Mouse (Mus musculus) kidney, postnatal 0 days (tissue): ENCODE results near the gene Tspan32. TPM values are rescaled to one million over a fixed set of nuclear protein-coding genes. Genes with fewer than 3 reads are reported as not detected.

Experiments used
- ATAC-seq: fragments of 200-750 bp; cut with Nextera tagmentation; replicated peaks from 2 replicates; pipeline ENCODE4 v1.8.0; 2017; ENCODE audit warnings: low read depth, moderate number of reproducible peaks, moderate TSS enrichment, moderate library complexity; ENCODE audit not compliant: low FRiP score
- DNase-seq: peaks from one replicate; pipeline ENCODE4 v3.0.0-alpha.2; 2016; ENCODE audit warnings: low spot score
- H3K27ac ChIP-seq: fragments of 300-500 bp; sonication (generic); 2 replicates; pipeline ENCODE4 v1.5.1; 2014; ENCODE audit warnings: mild to moderate bottlenecking
- H3K27me3 ChIP-seq: fragments of 300-500 bp; sonication (generic); 2 replicates; pipeline ENCODE4 v1.6.1; 2014; ENCODE audit warnings: low read length, mixed read lengths; ENCODE audit not compliant: insufficient read depth
- H3K36me3 ChIP-seq: fragments of 300-500 bp; sonication (generic); 2 replicates; pipeline ENCODE4 v1.6.1; 2014; ENCODE audit warnings: low read length, mixed read lengths; ENCODE audit not compliant: insufficient read depth
- H3K4me1 ChIP-seq: fragments of 300-500 bp; sonication (generic); replicated peaks from 2 replicates; pipeline ENCODE4 v1.6.1; 2014; ENCODE audit warnings: antibody characterized with exemption, low read length, mixed read lengths; ENCODE audit not compliant: insufficient read depth
- H3K4me2 ChIP-seq: fragments of 300-500 bp; sonication (generic); 2 replicates; pipeline ENCODE4 v1.6.1; 2014; ENCODE audit warnings: mild to moderate bottlenecking, low read length, moderate library complexity, mixed read lengths
- H3K4me3 ChIP-seq: fragments of 300-500 bp; sonication (generic); replicated peaks from 2 replicates; pipeline ENCODE4 v1.5.1; 2014; ENCODE audit warnings: low read depth, low read length
- H3K9ac ChIP-seq: fragments of 300-500 bp; sonication (generic); 2 replicates; pipeline ENCODE4 v1.6.1; 2014; ENCODE audit warnings: low read depth, low read length
- H3K9me3 ChIP-seq: fragments of 300-500 bp; sonication (generic); replicated peaks from 2 replicates; pipeline ENCODE4 v1.6.1; 2016; ENCODE audit warnings: low read length, inconsistent platforms, mixed read lengths
- CTCF ChIP-seq: IDR thresholded peaks from 2 replicates; pipeline ENCODE4 v1.5.1; 2016; ENCODE audit warnings: antibody characterized with exemption, low read depth, mild to moderate bottlenecking, moderate library complexity
- WGBS: fragments of 180-500 bp; shearing (Covaris S2); extraction: QIAGEN DNeasy Blood & Tissue Kit; methylation state at CpG from one replicate; pipeline ENCODE4 v1.1.7; 2014; 5-methylcytosine and 5-hydroxymethylcytosine counted together
- polyA plus RNA-seq: library from polyadenylated mRNA; unstranded; fragments of >200 nt; fragmentation: Nextera tagmentation; extraction: Ambion mirVana; gene quantifications from 2 replicates; pipeline ENCODE4 v1.2.1, GENCODE M21; 2015

Gene Tspan32
- polyA plus RNA-seq, 1 experiment from 2014 or later, result 1.1 TPM

DNA sequence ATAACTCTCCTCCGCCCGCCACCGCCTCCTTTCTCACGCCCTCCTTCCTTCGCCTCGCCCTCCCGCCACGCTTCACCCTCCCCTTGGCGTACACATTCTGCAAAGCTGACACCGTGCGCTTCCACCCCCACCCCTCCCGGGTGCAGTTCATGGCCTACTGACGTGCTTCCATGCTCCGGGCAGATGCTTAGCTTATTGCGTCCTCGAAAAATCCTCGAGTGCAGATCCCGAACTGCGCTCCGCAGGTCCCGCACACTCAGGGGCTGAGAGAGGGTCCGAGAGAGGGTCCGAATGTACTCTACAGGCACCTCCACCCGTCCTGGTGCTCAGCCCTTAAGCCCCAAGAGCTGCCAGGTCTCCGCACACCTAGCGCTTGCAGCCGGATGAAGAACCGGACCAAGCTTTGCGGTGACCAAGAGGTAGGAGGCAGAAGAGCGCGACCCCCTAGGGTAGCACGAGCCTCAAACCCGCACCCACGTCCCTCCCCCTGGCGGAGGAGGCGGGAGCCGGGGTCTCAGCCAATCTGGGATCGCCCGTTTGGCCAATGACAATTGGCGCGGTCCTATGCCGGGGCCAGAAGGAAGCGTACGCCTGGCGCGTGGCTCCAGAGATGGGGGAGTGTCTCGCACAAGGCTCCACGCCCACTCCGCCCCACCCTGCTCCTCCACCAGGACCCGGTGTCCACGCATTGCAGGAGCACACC is 35.9 kb upstream of the Tspan32 start, which contains the start of gene Ascl2:
Ascl2 (minus strand) TSS at position 456 of the 703 bp plus-strand sequence.
- H3K9me3 ChIP-seq, result no peaks in the 10 kb centered on the region
- peak within 1 kb of the TSS; percentile 37 for H3K4me3 ChIP-seq
- TF ChIP-seq CTCF, result no peak
- H3K36me3 ChIP-seq, result no peaks in the 10 kb centered on the region
- H3K4me2 ChIP-seq, result peak within 1 kb of the TSS; percentile 81
- H3K9ac ChIP-seq, result no peak within 1 kb of the TSS
- H3K27me3 ChIP-seq, result peaks cover 57% of the 10 kb centered on the region
- H3K27ac ChIP-seq, result no peak within 1 kb of the TSS
- peaks cover 11% of the 10 kb centered on the region for H3K4me1 ChIP-seq
- WGBS, result under 1% methylated on average over 51 of the region's 51 CpGs
- ATAC-seq (peak; percentile 48; the same call in 1 of the 2 replicates), DNase-seq (peak; percentile 21)

GRCm38 (mm10) chr7:142981908-142982307 is 22.9 kb upstream of the Tspan32 start:
- no peaks in the 10 kb centered on the region for H3K4me1 ChIP-seq
- ATAC-seq, result no peak
- no peak for TF ChIP-seq CTCF

DNA sequence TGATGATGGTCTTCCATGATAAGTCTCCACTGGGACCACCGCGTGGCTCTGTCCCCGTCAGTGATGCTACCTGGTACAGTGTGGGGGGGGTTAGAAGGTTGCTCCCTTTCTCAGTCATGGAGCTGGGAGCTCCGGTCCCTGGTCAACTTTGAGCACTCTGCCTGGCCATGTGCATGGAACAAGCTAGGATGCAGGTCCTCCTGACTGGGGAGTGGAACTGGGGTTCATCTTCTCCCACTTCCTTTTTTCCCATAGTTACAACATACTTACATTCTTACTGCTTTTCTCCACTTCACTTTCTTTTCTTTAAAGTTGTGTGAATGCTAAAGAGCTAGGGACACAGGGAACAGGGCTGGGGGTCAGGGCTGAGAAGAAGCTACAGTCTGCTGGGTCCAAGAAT is 19.7 kb upstream of the Tspan32 start:
- DNase-seq (no peak), ATAC-seq (no peak)
- no peak for TF ChIP-seq CTCF
- H3K27me3 ChIP-seq, result no peaks in the 10 kb centered on the region
- no peak overlapping the region for H3K4me2 ChIP-seq
- H3K9ac ChIP-seq, result no peak overlapping the region
- H3K4me3 ChIP-seq, result no peak overlapping the region
- no peaks in the 10 kb centered on the region for H3K36me3 ChIP-seq
- no peaks in the 10 kb centered on the region for H3K4me1 ChIP-seq
- no peak overlapping the region for H3K27ac ChIP-seq
- H3K9me3 ChIP-seq, result no peaks in the 10 kb centered on the region
- WGBS, result 92% methylated on average over 4 of the region's 4 CpGs

More at GRCm38 (mm10) chr7:142981908-142982307, 22.9 kb upstream of the Tspan32 start:
- H3K4me2 ChIP-seq, result no peak overlapping the region
- H3K4me3 ChIP-seq, result no peak overlapping the region
- DNase-seq, result no peak
- H3K9ac ChIP-seq, result no peak overlapping the region
- H3K36me3 ChIP-seq, result no peaks in the 10 kb centered on the region
- WGBS, result 69% methylated on average over 4 of the region's 4 CpGs
- no peak overlapping the region for H3K27ac ChIP-seq
- no peaks in the 10 kb centered on the region for H3K27me3 ChIP-seq
- H3K9me3 ChIP-seq, result no peaks in the 10 kb centered on the region

DNA sequence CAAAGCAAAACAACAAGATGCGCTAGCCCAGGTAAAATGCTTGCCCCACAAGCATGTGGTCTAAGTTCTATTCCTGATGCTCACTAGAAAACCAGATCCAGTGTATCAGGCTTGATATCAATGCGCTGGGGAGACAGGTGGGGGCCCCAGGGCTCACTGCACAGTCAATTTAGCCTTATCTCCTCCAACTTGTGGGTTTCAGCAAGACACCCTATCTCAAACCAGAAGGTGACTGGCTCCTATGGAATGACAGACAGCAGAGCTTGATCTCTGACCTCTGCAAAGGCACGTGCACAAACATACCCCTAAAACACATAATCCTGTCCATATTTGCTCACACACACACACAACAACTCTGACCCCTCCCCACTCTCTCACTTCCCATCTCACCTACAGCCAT is 17.1 kb upstream of the Tspan32 start:
- 89% methylated on average over 3 of the region's 3 CpGs for WGBS
- Histone ChIP-seq H3K36me3 (no peaks in the 10 kb centered on the region), H3K9me3 (no peaks in the 10 kb centered on the region), H3K4me2 (no peak overlapping the region), H3K4me3 (no peak overlapping the region), H3K27ac (no peak overlapping the region), H3K9ac (no peak overlapping the region), H3K27me3 (no peaks in the 10 kb centered on the region), H3K4me1 (no peaks in the 10 kb centered on the region)
- no peak for ATAC-seq
- no peak for TF ChIP-seq CTCF
- DNase-seq, result no peak

DNA sequence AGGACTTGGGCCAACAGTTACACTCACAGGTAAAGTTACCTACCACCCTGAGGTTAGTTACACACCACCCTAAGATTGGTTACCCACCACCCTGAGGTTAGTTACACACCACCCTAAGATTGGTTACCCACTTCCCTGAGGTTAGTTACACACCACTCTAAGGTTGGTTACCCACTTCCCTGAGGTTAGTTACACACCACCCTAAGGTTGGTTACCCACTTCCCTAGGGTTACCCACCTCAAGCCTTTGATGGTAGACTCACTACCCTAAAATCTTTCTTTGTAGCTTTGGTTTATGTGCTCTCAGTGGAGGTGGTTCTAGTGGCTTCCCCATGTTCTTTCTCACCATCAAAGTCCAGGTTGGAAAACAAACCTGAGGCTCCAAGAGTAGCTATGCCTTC is 9.8 kb upstream of the Tspan32 start:
- Histone ChIP-seq H3K27me3 (no peaks in the 10 kb centered on the region), H3K4me1 (no peaks in the 10 kb centered on the region), H3K9ac (no peak overlapping the region), H3K36me3 (no peaks in the 10 kb centered on the region), H3K4me3 (no peak overlapping the region), H3K4me2 (no peak overlapping the region), H3K9me3 (no peaks in the 10 kb centered on the region), H3K27ac (no peak overlapping the region)
- no peak for ATAC-seq
- DNase-seq, result no peak
- no peak for TF ChIP-seq CTCF

DNA sequence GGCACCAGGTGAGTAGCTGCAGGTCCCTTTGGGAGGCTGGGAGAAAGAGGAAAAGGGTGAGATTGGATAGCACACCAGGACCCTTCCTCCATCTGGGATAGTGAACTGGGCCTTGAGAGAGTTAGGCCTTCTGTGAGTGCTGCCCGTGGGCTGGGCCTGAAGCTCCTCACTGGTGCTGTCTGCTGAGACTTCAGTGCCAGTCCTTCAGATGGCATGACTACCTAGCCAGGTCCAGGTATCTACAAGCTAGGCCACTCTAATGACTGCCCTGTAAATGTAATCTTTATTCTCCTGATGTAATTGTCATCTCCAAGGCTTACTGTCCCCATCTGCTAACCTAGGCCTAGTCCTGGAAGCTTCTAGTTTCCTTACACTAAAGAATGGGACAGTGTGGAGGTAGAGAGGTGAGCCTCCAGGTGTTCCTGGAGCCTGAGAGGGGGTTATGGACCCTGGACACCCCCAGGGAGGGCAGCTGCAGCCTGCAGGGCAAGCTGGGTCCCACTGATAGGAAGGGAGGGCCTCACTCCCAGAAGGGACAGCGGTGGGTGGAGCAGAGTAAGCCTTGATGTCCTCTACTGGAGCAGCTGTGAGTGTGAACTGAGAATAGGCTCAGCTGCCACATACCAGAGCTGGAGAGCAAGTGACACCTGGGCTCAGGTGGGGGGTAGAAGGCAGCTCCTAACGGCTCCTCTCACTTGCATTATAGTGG is 9.1 kb upstream of the Tspan32 start:
- Histone ChIP-seq H3K36me3 (no peaks in the 10 kb centered on the region), H3K4me1 (no peaks in the 10 kb centered on the region), H3K4me3 (no peak overlapping the region), H3K4me2 (no peak overlapping the region), H3K27ac (no peak overlapping the region), H3K27me3 (no peaks in the 10 kb centered on the region), H3K9ac (no peak overlapping the region), H3K9me3 (no peaks in the 10 kb centered on the region)
- 57% methylated on average over 3 of the region's 3 CpGs for WGBS
- ATAC-seq (no peak), DNase-seq (no peak)
- no peak for TF ChIP-seq CTCF
